Mouse (Mus musculus): ENCODE data around the gene Uvrag. TPM values are rescaled to one million over a fixed set of nuclear protein-coding genes. Genes with fewer than 3 reads are reported as not detected.

The Uvrag gene
- polyA plus RNA-seq, 1 experiment from 2014 or later: 25.1 TPM

DNA sequence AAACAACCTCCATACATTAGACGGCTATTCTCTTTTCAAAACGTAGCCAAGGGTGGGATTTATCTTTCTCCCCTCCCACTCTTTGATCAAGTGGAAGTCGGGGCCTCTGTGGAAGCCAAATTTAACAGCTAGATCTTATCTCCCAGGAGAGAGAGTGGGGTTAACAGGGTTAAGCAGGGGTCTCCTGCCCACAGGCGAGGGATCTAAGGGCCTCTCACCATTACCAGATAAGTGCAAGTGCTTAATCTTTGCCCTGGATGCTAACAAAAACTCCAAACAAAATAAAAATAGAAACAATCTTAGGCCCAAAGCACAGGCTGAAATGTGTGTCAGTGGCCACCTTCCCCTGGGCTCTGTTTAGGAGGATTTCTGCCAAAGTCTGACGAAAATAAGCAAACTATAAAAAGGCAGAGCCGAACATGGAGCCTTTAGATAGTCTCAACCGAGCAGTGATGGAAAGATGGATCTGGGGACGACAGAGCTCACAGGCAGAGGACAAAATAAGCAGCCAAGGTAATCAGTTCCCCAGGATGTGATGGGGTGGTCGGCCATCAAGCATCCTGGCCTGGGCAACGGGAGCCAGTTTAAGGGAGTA lies 245.3 kb downstream of the Uvrag start:
- Histone ChIP-seq H3K4me2 (no peak overlapping the region; the same call in 1 of the 2 replicates), H3K4me1 (ENCODE audit: insufficient read depth) (peaks cover 43% of the 10 kb centered on the region), H3K4me3 (ENCODE audit: low read depth, low read length) (no peak overlapping the region), H3K36me3 (ENCODE audit: insufficient read depth) (no peaks in the 10 kb centered on the region), H3K9me3 (ENCODE audit: low read depth, low read length) (no peaks in the 10 kb centered on the region), H3K27me3 (ENCODE audit: insufficient read depth, low read length) (no peaks in the 10 kb centered on the region), H3K9ac (no peak overlapping the region), H3K27ac (ENCODE audit: low read depth) (peak overlapping the region; percentile 51)
- 10% methylated on average over 10 of the region's 10 CpGs for WGBS
- no peak for TF ChIP-seq CTCF (IDR thresholded peaks at IDR 0.05; ENCODE audit: low read depth)
- peak; percentile 60 for DNase-seq
- no peak for ATAC-seq (ENCODE audit: insufficient read depth)

- H3K9ac ChIP-seq: no peak overlapping the region
- H3K27me3 ChIP-seq (ENCODE audit: insufficient read depth, low read length): no peaks in the 10 kb centered on the region
- H3K36me3 ChIP-seq (ENCODE audit: insufficient read depth): no peaks in the 10 kb centered on the region
- DNase-seq: peak; percentile 53
- H3K4me1 ChIP-seq (ENCODE audit: insufficient read depth): peaks cover 37% of the 10 kb centered on the region
- no peaks in the 10 kb centered on the region for H3K9me3 ChIP-seq (ENCODE audit: low read depth, low read length)
- H3K4me2 ChIP-seq: peak overlapping the region; percentile 24
- H3K4me3 ChIP-seq (ENCODE audit: low read depth, low read length): no peak overlapping the region
- no peak for ATAC-seq (ENCODE audit: insufficient read depth)
- H3K27ac ChIP-seq (ENCODE audit: low read depth): peak overlapping the region; percentile 48
- no peak for TF ChIP-seq CTCF (IDR thresholded peaks at IDR 0.05; ENCODE audit: low read depth)
- 33% methylated on average over 5 of the region's 5 CpGs for WGBS
Measured at GRCm38 (mm10) chr7:98894768-98895167, 246.2 kb downstream of the Uvrag start.

DNA sequence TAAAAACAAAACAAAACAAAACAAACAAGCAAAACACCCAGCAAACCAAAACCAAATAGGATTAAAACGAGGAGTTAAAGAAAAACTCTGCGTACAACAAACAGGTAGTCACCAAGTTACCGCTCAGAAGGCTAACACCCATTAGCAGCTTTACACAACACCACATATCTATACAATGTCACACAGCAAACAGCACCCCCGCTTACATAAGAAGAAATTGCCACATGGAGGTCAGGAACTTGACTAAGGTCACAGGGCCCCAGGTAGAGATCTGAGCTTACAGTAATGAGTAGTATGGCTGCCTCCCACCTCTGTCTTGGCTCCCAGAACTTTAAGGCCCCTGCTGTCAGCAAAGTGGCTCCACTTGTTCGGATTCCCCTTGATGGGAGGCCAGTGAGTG lies 246.6 kb downstream of the Uvrag start:
- Histone ChIP-seq H3K4me2 (no peak overlapping the region), H3K9ac (no peak overlapping the region), H3K36me3 (ENCODE audit: insufficient read depth) (no peaks in the 10 kb centered on the region), H3K4me3 (ENCODE audit: low read depth, low read length) (no peak overlapping the region), H3K9me3 (ENCODE audit: low read depth, low read length) (no peaks in the 10 kb centered on the region), H3K4me1 (ENCODE audit: insufficient read depth) (peaks cover 37% of the 10 kb centered on the region), H3K27ac (ENCODE audit: low read depth) (no peak overlapping the region; the same call in 1 of the 2 replicates), H3K27me3 (ENCODE audit: insufficient read depth, low read length) (no peaks in the 10 kb centered on the region)
- ATAC-seq (ENCODE audit: insufficient read depth) (no peak), DNase-seq (no peak)
- WGBS: 76% methylated on average over 5 of the region's 5 CpGs
- no peak for TF ChIP-seq CTCF (IDR thresholded peaks at IDR 0.05; ENCODE audit: low read depth)

DNA sequence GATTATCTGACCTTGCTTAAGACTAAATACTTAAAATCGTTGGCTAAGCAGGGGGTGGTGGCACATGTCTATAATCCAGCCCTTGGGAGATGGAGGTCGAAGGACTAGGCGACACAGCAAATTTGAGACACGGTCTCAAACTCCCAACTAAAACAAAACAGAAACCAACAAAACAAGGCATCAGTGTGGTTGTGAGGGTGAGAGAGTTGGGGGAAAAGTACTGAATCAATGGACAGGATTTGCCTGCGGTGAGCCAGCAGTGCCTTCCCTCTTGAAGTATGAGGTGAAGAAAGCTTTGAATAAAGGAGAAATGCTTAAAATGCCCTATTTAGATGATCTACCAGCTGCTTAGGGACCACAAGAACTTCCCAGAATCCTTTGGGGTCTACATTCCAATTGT lies 247.8 kb downstream of the Uvrag start:
- no peak for DNase-seq
- Histone ChIP-seq H3K9ac (no peak overlapping the region), H3K27me3 (ENCODE audit: insufficient read depth, low read length) (no peaks in the 10 kb centered on the region), H3K4me2 (no peak overlapping the region), H3K4me1 (ENCODE audit: insufficient read depth) (peaks cover 31% of the 10 kb centered on the region), H3K9me3 (ENCODE audit: low read depth, low read length) (no peaks in the 10 kb centered on the region), H3K27ac (ENCODE audit: low read depth) (no peak overlapping the region), H3K36me3 (ENCODE audit: insufficient read depth) (0 out of 2 replicates have a peak, but pooled peaks cover under 1% of the 10 kb centered on the region), H3K4me3 (ENCODE audit: low read depth, low read length) (no peak overlapping the region)
- ATAC-seq (ENCODE audit: insufficient read depth): no peak
- TF ChIP-seq CTCF (IDR thresholded peaks at IDR 0.05; ENCODE audit: low read depth): no peak
- WGBS: 85% methylated on average over 5 of the region's 5 CpGs

- Histone ChIP-seq H3K27me3 (ENCODE audit: insufficient read depth, low read length) (no peaks in the 10 kb centered on the region), H3K27ac (ENCODE audit: low read depth) (no peak overlapping the region), H3K36me3 (ENCODE audit: insufficient read depth) (0 out of 2 replicates have a peak, but pooled peaks cover 14% of the 10 kb centered on the region), H3K9ac (no peak overlapping the region), H3K4me2 (no peak overlapping the region), H3K4me3 (ENCODE audit: low read depth, low read length) (no peak overlapping the region), H3K4me1 (ENCODE audit: insufficient read depth) (0 out of 2 replicates have a peak, but pooled peaks cover 5% of the 10 kb centered on the region), H3K9me3 (ENCODE audit: low read depth, low read length) (no peaks in the 10 kb centered on the region)
- no peak for TF ChIP-seq CTCF (IDR thresholded peaks at IDR 0.05; ENCODE audit: low read depth)
- no peak for ATAC-seq (ENCODE audit: insufficient read depth)
- 58% methylated on average over 7 of the region's 7 CpGs for WGBS
- DNase-seq: no peak
Measured at GRCm38 (mm10) chr7:98889211-98889610, 251.7 kb downstream of the Uvrag start.

- DNase-seq (no peak), ATAC-seq (ENCODE audit: insufficient read depth) (no peak)
- Histone ChIP-seq H3K4me2 (no peak overlapping the region), H3K9me3 (ENCODE audit: low read depth, low read length) (no peaks in the 10 kb centered on the region), H3K36me3 (ENCODE audit: insufficient read depth) (0 out of 2 replicates have a peak, but pooled peaks cover 14% of the 10 kb centered on the region), H3K27me3 (ENCODE audit: insufficient read depth, low read length) (no peaks in the 10 kb centered on the region), H3K9ac (no peak overlapping the region), H3K27ac (ENCODE audit: low read depth) (no peak overlapping the region), H3K4me1 (ENCODE audit: insufficient read depth) (0 out of 2 replicates have a peak, but pooled peaks cover 3% of the 10 kb centered on the region), H3K4me3 (ENCODE audit: low read depth, low read length) (no peak overlapping the region)
- no peak for TF ChIP-seq CTCF (IDR thresholded peaks at IDR 0.05; ENCODE audit: low read depth)
- 66% methylated on average over 5 of the region's 5 CpGs for WGBS
Measured at GRCm38 (mm10) chr7:98888810-98889209, 252.1 kb downstream of the Uvrag start.

GRCm38 (mm10) chr7:98887811-98888261 lies 253.1 kb downstream of the Uvrag start:
- no peak for DNase-seq
- 0 out of 2 replicates have a peak, but pooled peaks cover 14% of the 10 kb centered on the region for H3K36me3 ChIP-seq (ENCODE audit: insufficient read depth)
- H3K9me3 ChIP-seq (ENCODE audit: low read depth, low read length): no peaks in the 10 kb centered on the region
- H3K4me2 ChIP-seq: no peak overlapping the region
- WGBS: 59% methylated on average over 22 of the region's 22 CpGs
- no peak overlapping the region for H3K27ac ChIP-seq (ENCODE audit: low read depth)
- ATAC-seq (ENCODE audit: insufficient read depth): no peak
- H3K9ac ChIP-seq: no peak overlapping the region
- H3K4me1 ChIP-seq (ENCODE audit: insufficient read depth): 0 out of 2 replicates have a peak, but pooled peaks cover 3% of the 10 kb centered on the region
- TF ChIP-seq CTCF (IDR thresholded peaks at IDR 0.05; ENCODE audit: low read depth): peak; percentile 26; the same call in 1 of the 2 replicates
- H3K4me3 ChIP-seq (ENCODE audit: low read depth, low read length): no peak overlapping the region
- no peaks in the 10 kb centered on the region for H3K27me3 ChIP-seq (ENCODE audit: insufficient read depth, low read length)
